Mouse (Mus musculus) adrenal gland, adult 2 months (tissue): ENCODE measurements around the gene Rmnd5b. TPM values are rescaled to one million over a fixed set of nuclear protein-coding genes. Genes with fewer than 3 reads are reported as not detected.
"Not testable (repeated sequence)": the region's sequence is repeated elsewhere in the genome, so short reads cannot be mapped to it uniquely, and the experiment has no call there.

Experiments used
- DNase-seq: peaks from one replicate; pipeline ENCODE4 v3.0.0; 2021
- polyA plus RNA-seq: library from polyadenylated mRNA; depleted of rRNA; stranded (reverse); fragments of >200 nt; gene quantifications from 2 replicates; pipeline ENCODE4 v1.2.3, GENCODE M21; 2012
- total RNA-seq, 2 experiments: library from RNA; stranded (reverse); gene quantifications; 2 replicates each; pipeline ENCODE4 v1.2.3; 2021

Gene Rmnd5b
- total and polyA plus RNA-seq, 3 experiments: 44.0 to 201 (median 61.9) TPM

DNA sequence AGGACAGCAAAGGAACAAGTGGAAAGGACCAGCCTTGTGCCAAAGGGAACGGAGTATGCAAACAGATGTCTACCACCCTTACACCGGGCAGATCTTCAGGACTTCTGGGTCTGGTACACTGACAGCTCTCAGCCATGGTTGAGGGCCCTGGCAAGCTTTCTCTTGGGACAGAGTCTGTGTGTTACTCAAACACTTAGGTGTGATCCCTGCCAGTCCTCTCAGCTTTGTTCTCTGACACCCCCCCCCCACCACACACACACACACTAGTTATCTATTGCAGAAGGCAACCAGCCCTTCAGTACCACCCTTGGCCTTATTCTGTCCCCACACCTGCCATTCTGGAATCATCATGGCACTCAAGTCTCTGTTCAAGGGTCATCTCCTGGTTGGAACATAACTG lies 13.9 kb downstream of the Rmnd5b start:
- no peak for DNase-seq

DNA sequence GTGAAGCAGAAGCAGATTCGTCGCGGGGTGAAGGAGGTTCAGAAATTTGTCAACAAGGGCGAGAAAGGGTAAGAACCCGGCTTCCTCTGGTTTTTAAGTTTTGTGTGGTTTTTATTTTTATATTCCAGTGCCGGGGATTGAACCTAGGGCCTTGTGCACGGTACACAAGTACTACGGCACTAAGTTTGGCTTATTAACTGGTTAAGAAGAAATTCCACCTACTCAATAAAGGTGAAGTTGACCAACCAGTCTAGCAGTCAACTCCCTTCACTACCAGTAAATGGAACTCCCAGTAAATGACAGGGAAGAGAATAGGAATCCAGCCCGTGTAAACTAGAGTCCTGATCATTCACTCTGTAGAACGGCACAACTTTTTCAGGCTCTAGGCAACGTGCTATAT lies 15.6 kb downstream of the Rmnd5b start:
- DNase-seq: no peak

DNA sequence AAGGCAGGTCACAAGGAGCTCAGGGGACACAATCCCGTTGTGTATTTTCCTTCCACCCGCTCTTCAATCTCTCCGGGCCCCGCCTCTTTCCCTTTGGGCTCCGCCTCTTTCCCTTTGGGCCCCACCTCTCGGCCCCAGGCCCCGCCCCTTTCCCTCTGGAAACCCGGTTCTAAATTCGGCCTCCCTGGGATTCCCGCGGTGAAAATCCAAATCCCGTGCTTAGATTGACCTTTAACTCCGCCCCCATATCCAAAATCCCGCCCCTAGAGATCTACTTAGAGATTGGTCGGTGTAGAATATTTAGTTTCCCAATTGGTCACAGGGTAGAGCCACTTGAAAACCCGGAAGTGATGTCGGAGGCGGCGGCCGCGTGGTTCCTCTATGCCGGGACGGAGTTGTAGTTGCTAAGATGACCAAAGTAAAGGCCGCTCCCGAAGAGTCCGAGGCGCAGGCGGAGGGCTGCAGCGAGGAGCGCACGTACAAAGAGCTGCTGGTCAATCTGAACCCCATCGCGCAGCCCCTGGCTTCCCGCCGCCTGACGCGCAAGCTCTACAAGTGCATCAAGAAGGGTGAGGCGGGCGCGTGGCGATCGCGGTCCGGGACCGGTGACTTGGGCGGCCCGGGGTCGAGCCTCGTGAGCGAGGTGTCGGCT lies 16.2 kb downstream of the Rmnd5b start, which contains the start of gene Nhp2:
Gene Nhp2 (plus strand): TSS at position 327 of the 652 bp plus-strand sequence.
- DNase-seq: peak; percentile 96

DNA sequence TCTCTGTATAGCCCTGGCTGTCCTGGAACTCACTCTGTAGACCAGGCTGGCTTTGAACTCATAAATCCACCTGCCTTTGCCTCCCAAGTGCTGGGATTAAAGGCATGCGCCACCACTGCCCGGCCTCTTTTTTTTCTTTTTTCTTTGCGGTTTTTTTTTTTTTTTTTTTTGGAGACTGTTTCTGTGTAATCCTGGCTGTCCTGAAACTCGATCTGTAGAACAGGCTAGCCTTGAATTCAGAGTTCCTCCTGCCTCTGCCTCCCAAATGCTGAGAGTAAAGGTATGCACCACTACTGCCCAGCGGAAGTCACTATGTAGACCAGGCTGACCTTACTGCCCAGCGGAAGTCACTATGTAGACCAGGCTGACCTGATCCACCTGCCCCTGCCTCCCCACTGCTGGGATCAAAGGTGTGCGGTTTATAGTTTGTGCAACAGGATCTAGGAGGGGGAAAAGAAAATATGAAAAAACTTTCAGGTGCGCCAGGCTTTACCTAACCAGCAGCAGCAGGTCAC lies 16.7 kb downstream of the Rmnd5b start:
- DNase-seq: no peak

DNA sequence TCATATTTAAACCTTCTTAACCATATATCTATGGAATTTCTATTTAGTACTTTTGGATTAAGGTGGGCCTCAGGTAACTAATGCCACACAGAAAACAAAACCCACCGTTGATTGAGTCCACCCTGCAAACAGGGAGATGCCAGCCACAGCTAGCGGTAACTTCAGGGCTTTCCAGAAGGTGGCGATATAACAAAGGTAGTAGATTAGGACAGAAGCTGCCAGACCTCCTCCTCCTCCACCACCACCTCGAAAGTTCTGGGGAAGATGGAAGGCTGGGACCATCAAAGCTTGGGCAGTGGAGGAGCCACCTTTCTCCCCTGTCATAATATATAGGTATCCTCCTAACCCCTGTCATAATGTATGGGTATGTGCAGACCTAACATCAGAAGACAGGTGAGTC lies 18.0 kb downstream of the Rmnd5b start:
- DNase-seq: peak; percentile 73

DNA sequence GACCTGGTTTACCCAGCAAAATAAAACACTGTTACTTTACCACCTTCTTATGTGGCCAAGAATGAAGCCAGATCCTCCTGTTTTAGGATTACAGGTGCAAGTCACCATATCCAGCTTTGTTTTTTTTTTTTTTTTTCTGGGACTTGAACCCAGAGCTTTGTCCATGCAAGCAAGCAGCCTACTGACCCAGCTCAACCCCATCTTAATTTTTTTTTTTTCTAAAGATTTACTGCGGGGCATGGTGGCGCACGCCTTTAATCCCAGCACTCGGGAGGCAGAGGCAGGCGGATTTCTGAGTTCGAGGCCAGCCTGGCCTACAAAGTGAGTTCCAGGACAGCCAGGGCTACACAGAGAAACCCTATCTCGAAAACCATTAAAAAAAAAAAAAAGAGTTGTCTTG lies 19.6 kb downstream of the Rmnd5b start:
- DNase-seq: not testable (repeated sequence)

DNA sequence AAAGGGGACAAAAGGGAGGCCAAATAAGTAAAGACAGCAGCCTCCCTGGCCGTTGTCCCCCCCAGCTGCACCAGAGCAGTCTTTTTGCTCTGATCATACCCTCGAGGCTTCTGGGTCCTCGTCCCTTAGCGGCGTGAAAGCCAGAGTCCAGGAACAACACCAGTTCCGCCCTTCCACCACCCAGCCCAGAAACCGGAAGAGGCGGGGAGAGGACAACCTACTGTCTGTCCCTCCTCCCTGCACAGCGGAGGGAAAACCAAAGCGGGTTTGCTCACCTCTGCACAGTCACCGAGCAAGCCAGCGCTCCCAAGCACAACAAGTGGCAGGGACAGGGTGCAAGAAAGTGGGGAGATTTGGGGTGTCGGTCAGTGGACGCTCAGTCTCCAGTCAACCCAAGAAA lies 20.1 kb downstream of the Rmnd5b start:
- peak; percentile 89 for DNase-seq

DNA sequence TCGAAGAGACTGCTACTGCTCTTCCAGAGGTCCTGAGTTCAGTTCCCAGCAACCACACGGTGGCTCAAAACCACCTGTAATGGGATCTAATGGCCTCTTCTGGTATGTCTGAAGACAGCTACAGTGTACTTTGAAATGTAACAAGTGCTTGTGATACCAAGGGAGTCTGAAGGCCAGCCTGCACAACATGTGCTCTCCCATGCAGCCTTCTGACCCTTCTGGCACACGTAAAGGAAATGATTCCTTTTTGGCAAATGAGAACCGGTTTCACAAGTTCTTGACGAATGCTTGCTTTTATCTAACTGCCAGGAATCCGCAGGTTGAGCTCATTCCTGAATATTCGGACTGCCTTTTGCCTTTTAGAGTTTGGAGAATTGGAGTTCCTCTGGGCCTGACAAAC lies 20.6 kb downstream of the Rmnd5b start:
- DNase-seq: no peak

DNA sequence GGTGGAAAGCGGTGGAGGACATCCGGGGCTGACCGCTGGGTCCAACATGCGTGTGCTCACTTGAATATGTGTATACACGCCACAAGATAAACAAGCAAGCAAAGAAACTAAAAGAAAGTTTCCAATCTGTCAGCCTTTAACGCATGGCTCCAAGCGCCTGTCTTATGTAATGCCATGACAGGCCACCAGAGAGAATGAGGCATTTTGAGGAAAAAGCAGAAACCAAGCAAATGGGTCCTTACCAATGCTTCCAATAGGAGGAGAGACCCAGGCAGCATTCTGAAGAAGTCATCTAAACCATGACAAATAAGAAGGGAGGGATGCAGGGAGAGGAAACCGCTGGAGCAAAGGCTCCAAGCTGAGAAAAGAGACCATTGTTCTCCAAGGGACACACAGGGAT lies 21.4 kb downstream of the Rmnd5b start:
- no peak for DNase-seq

DNA sequence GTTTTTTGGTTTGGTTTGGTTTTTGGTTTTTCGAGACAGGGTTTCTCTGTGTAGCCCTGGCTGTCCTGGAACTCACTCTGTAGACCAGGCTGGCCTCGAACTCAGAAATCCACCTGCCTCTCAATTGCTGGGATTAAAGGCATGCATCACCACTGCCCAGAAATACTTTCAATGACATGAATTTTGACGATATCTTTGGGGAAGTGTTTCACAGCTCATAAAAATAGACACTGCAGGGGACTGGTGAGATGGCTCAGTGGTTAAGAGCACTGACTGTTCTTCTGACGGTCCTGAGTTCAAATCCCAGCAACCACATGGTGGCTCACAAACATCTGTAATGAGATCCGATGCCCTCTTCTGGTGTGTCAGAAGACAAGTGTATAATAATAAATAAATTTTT lies 25.8 kb downstream of the Rmnd5b start:
- DNase-seq: not testable (repeated sequence)

DNA sequence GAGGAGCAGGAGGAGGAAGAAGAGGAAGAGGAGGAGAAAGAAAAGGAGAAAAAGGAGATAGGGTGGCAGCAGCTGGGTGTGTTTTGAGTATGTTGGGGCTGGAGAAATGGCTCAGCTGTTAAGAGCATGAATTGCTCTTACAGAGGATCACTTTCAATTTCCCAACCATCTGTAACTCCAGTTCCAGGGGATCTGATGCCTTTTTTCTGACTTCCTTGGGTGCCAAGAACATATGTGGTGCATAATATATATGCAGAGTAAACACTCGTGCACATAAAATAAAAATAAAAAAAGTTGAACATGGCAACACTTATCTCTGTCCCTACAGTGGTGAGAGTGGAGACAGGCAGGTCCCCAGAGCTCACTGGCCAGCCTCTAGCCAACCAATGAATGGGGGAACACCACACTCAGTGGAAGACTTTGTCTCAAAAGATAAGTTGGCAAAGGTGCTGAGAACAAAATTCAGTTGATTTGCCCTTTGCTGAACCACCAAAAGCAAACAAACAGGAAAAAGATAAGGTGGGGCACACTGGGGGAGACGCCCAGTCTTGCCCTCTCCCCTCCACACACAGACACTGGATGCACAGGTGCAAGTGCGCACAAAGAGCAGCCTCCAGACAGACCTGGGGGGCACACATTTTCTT lies 26.3 kb downstream of the Rmnd5b start:
- no peak for DNase-seq

DNA sequence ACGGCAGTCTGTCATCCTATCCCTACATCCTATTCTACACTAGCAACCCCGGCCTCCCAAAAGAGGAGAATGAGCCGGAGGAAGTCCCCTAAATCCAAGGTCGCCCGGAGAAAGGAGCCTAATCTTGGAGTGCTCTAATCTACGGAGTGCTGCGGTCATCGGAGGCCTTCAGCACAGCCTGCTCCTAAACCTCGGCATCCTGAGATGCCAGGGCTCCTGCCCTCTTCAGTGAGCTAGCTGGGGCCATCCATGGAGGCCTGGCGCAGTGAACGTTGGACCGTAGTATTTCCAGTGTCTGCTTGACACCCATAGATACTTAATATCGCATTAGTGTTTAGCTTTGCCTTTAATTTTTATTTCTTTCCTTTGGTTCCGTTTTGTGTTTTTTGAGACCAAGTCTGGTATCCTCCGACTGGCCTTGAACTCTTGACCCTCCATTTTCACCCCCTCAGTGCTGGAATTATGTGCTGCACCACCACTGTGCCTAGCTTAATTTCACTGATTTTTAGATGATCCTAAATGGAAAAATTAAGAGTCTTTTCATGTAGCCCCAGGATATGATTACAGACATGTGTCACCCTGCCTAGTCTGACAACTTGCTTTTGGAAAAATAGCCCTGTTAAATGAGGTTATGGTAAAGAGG lies 28.5 kb downstream of the Rmnd5b start:
- no peak for DNase-seq

DNA sequence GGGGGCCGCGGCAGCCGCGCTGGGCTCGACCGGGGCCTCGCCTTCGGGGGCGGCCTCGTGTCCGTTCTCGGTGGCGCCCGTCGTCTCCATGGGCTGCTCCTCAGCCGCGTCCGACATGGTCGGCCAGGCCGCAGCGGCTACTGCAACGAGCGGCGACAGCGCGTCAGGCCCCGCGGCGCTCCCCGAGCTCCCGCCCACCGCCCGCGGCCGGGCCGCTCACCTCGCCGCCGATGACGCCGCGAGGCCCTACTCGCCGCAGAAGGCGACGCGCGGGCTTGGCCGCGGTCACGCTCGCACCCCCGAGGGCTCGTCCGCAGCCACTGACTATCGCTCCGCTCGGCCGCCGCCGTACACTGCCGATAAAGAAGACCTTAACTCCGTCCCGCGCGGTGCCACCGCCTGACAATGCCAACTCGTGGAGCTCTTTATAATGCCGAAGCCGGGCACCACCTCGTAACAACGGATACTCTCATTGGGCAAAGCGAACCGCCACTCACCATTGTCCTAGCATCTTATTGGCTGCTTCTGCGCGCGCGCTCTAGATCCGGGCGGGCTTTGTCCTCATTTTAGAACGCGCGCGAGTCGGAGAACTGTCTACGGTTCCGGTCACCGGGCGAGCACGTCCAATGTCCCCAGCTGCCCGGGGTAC lies 29.1 kb downstream of the Rmnd5b start, which contains the start of gene Hnrnpab:
Gene Hnrnpab (minus strand): TSS at position 401 of the 649 bp plus-strand sequence.
- DNase-seq: peak; percentile 98

DNA sequence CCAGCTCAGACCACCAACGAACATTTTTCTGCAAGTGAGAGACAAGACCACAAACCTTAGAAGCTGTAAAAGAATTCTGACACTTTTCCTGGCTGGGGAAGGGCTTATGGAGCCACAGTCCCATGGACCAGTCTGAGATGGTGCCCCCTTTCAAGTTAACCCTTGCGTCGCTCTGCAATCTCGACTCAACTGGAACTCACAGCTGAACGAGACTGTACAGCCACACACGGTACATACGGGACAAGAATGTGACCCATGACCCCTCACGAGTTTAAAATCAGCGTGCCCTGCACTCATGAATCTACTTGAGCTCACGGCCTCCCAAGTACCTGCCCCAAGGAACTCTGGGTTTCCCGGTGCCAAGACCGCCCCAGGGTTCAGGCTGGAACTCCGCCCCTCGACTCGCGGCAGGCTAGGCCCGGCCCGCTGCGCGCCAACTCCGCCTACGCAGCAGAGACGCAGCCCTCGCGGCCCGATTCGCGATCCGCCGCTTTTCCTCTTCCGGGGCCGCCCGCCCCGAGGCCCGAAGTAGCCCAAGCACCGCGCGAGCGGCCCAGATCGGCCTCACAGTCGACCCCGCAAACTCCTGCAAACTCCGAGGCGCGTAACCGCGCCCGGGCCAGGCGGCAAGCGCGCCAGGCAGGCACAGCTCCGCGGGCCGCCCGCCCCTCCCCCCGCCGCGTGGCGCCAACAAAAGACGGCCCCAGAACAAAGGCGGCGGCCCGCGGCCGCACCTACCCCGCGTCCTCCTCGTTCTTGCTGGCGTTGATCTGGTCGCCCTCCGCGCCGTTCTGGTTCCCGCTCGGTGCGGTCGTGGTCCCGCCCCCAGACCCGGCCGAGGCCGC lies 29.9 kb downstream of the Rmnd5b start:
- DNase-seq: peak; percentile 96

DNA sequence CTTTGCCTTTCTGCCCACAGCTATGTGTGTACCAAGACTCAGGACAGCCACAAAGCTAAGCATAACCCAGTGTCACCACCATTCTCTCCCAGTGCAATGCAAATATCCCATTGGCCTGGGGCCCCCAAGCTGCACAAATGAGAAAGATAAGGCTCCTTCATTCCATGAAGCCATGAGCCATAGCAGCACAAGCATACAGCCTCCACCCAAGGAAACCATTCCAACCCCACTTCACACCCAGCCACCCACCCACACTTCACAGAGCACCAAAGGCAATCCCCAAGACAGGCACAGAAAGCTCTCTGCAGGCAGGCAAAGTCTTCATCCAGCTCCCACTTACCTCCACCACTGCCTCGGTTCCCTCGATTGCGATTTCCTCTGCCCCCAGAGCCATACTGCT lies 33.4 kb downstream of the Rmnd5b start:
- DNase-seq: no peak

DNA sequence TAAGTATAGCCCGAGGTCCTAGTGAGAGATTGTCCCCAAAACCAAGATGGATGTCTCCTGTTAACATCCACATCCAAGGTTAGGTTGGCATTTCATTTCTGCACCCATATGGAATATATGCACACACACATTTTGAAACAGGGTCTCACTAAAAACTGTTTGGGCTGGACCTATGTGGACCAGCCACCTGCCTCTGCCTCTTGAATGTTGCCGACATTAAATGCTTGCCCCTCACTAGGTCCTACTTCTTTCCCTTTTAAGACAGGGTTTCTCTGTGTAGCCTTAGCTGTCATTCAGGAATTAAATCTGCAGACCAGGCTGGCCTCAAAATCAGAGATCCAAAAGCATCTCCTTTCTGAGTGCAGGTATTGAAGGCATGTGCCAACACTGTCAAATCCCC lies 38.1 kb downstream of the Rmnd5b start:
- no peak for DNase-seq

DNA sequence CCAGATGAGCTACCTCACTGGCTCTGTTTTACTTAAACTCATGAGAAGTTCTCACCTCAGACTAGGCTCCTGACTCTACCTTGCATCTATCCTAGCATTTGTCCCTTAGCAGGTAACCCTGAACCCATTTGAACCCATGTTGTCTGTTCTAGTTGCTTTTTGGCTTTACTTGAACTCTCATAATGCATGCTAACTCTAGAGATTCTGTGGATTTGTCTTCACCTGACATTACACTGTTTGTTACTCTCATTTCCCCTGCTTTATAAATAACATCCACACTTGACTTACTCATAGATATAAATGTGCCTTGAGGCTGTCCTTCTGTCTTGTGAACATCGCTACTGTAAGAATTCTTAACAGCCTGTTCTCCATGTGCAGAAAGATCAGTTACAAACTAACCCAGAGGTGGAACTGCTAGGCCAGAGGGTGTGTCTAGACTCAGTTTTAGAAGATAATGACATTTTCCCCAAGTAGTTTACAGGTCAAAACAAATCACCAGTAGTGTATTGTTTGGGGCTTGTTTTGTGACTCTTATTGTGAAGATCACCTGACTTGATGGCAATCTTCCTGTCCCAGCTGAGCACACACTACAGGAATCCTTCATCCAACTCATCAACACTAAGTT lies 40.1 kb downstream of the Rmnd5b start:
- DNase-seq: no peak

DNA sequence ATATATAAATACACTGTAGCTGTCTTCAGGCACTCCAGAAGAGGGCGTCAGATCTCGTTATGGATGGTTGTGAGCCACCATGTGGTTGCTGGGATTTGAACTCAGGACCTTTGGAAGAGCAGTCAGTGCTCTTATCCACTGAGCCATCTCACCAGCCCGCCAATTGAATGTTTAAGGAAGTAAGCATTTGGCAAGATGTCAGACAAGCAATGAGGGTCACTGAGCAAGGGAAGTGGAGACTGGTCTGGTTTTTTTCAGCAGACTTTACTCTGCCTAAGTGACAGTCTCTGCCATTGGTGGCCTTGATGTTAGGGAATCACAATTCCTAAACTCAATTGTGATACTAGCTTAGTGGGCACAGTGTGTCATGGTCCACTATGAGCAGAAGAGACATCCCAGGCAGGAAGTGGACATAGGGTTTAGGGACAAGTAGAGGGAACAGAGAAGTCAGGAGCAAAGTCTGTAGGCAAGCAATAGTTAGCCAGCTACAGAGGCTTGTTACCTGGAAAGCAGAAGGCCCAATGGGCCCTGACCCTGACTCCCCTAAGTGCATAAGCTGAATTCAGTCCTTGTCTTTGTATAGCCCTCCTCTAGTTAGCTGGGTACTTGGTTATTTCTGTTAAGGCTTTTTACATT lies 40.9 kb downstream of the Rmnd5b start:
- no peak for DNase-seq

DNA sequence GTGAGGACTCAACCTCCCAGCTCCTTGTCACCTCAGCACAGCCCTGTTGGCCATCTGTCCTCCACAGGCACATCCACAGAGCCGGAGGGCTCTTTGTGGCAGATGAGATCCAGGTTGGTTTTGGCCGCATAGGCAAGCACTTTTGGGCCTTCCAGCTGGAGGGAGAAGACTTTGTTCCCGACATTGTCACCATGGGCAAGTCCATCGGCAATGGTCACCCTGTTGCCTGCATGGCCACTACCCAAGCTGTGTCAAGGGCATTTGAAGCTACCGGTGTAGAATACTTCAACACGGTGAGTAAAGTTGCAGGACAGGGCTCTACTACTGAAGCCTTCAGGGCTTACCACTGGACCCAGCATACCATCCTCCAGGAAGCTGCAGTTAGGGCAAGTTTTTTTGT lies 41.8 kb downstream of the Rmnd5b start:
- no peak for DNase-seq

DNA sequence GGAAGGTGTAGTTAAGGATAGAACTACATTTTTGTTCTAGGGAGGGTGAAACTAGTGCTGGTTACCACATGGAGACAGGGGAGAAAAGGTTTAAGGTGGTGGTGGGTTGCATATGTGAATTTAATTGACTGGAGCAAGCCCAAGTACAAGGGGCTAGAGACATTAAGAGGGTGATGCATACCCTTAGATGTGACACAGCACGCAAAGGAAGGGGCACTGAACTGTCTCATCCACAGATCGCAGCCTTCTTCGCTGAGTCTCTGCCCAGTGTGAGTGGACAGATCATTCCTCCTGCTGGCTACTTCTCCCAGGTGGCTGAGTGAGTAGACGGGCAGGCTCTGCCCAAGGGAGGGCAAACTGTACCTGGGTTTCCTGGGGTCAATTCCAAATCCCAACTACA lies 42.3 kb downstream of the Rmnd5b start:
- DNase-seq: no peak

DNA sequence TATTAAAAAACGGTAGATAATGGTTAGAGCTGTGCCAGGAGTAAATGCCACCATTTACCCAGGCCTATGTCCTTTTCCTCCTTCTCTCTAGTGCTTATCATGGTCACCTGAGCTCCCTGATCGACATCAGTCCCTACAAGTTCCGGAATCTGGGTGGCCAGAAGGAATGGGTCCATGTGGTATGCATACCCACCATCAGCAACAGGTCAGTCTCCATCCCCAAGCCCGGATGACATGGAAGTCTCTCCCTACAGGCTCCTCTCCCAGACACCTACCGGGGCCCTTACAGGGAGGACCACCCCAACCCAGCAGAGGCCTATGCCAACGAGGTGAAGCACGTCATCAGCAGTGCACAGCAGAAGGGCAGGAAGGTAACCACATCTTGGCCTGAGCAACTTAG lies 43.8 kb downstream of the Rmnd5b start:
- DNase-seq: no peak
